Mouse (Mus musculus) MEL (cell line): Measurements from ENCODE around the gene Ephx1.

Experiments
- CTCF ChIP-seq, 3 experiments: IDR thresholded peaks in 2 of 3; conservative IDR thresholded peaks in 1 of 3; 2 replicates each; pipeline ENCODE4 v1.5.1; 2011 to 2012; ENCODE audit warnings: low read length in 3 of 3, low read depth in 2 of 3, mild to moderate bottlenecking in 2 of 3, improper control_type of control experiment in 1 of 3, inconsistent platforms in 1 of 3, mixed read lengths in 1 of 3, moderate library complexity in 1 of 3; ENCODE audit not compliant: control insufficient read depth in 1 of 3, insufficient read depth in 1 of 3, poor library complexity in 1 of 3, severe bottlenecking in 1 of 3
- E2F4 ChIP-seq: IDR thresholded peaks from 2 replicates; pipeline ENCODE4 v1.6.1; 2011; ENCODE audit warnings: low read depth, low read length, improper control_type of control experiment, borderline replicate concordance
- ELF1 ChIP-seq: IDR thresholded peaks from 2 replicates; pipeline ENCODE4 v1.6.1; 2014; ENCODE audit warnings: low read depth, mild to moderate bottlenecking, inconsistent platforms, low read length, improper control_type of control experiment, moderate library complexity
- EP300 ChIP-seq, 2 experiments: IDR thresholded peaks; 2 replicates each; pipeline ENCODE4 v1.6.1; 2011; ENCODE audit warnings: improper control_type of control experiment in 2 of 2, low read length in 2 of 2, low read depth in 1 of 2, mild to moderate bottlenecking in 1 of 2
- MAX ChIP-seq: IDR thresholded peaks from 2 replicates; pipeline ENCODE4 v1.6.1; 2011; ENCODE audit warnings: low read length, improper control_type of control experiment
- MEF2A ChIP-seq: IDR thresholded peaks from 2 replicates; pipeline ENCODE4 v1.6.1; 2014; ENCODE audit warnings: low read depth, mild to moderate bottlenecking, inconsistent platforms, low read length, improper control_type of control experiment; ENCODE audit not compliant: poor library complexity, insufficient replicate concordance, severe bottlenecking; ENCODE audit errors: extremely low read depth
- MXI1 ChIP-seq: IDR thresholded peaks from 2 replicates; pipeline ENCODE4 v1.6.1; 2011; ENCODE audit warnings: mild to moderate bottlenecking, low read depth, low read length, improper control_type of control experiment
- POLR2A ChIP-seq, 2 experiments: IDR thresholded peaks; 2 replicates each; pipeline ENCODE4 v1.6.1; 2011 to 2012; ENCODE audit warnings: low read length in 2 of 2, mild to moderate bottlenecking in 2 of 2, control low read depth in 1 of 2, improper control_type of control experiment in 1 of 2, low read depth in 1 of 2, moderate library complexity in 1 of 2; ENCODE audit not compliant: control insufficient read depth in 1 of 2, insufficient read depth in 1 of 2, poor library complexity in 1 of 2
- SMC3 ChIP-seq: IDR thresholded peaks from 2 replicates; pipeline ENCODE4 v1.6.1; 2011; ENCODE audit warnings: low read depth, low read length, improper control_type of control experiment
- TAL1 ChIP-seq: IDR thresholded peaks from 2 replicates; pipeline ENCODE4 v1.6.1; 2012; ENCODE audit warnings: mild to moderate bottlenecking, inconsistent platforms, low read length, moderate library complexity, mixed read lengths
- ZC3H11A ChIP-seq: IDR thresholded peaks from 2 replicates; pipeline ENCODE4 v1.6.1; 2012; ENCODE audit warnings: low read depth, mild to moderate bottlenecking, inconsistent platforms, low read length, improper control_type of control experiment

- TF ChIP-seq TAL1 (no peak), ZC3H11A (no peak), CTCF (IDR thresholded peaks at IDR 0.05 in 2 of 3, conservative IDR thresholded peaks at IDR 0.05 in 1 of 3; ENCODE audit: control insufficient read depth in 1 of 3, insufficient read depth in 1 of 3, low read depth in 2 of 3, low read length in 3 of 3, poor library complexity in 1 of 3, severe bottlenecking in 1 of 3) (no peak), ELF1 (no peak), MAX (no peak), E2F4 (no peak), EP300 (IDR thresholded peaks at IDR 0.05; ENCODE audit: low read depth in 1 of 2, low read length in 2 of 2) (no peak), POLR2A (IDR thresholded peaks at IDR 0.05; ENCODE audit: control insufficient read depth in 1 of 2, insufficient read depth in 1 of 2, low read depth in 1 of 2, low read length in 2 of 2, poor library complexity in 1 of 2) (no peak), MXI1 (no peak), SMC3 (no peak), MEF2A (no peak)
These were observed 10.4 kb downstream of the Ephx1 start for GRCm38 (mm10) chr1:181010171-181010932.
